Comparison of ENCODE assay signal across 8 mouse cellular contexts in the genomic region with DNA sequence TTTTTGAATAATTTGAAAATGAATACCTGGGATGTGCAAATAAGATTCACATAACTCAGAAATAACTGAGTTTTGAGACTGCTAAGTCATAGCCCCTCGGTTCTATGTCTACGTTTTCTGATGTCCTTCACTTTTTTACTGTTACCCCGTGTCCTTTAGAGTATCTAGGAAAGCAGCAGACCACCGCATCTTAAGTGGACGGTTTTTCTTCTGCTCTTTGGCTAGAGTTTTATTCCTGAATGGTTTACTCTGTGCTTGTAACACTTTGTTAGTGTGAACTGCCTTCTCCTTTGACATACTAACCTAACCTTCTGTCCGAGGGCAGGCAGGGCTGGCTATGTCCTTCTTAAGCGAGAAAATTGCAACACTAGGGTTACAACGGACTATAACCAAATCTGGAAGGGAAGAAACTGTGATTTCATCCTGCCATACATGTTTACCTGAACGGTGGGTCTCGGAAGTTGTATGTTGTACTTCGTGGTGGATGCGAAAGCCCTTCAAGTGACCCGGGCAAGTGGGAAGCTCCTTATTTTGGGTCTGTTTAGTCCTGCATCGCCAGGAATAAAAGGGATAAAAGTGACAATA. TPM values are rescaled to one million over a fixed set of nuclear protein-coding genes. Genes with fewer than 3 reads are reported as not detected.
A peak's percentile ranks its signal among the peaks of the same experiment; 100 is the strongest.
DNase-seq lines count a peak whose midpoint lies in the region; ATAC-seq lines count a peak whose summit lies in the region.

No protein-coding gene starts in this region.

- H3K4me3 ChIP-seq in lung, embryonic 15.5 days: peak overlapping the region; percentile 80
- peak overlapping the region; percentile 93 for H3K4me3 ChIP-seq in forebrain, embryonic 10.5 days
- peak overlapping the region; percentile 88 for H3K4me3 ChIP-seq in neural tube, embryonic 15.5 days (replicated peaks)

- DNase-seq in lung, postnatal 36 days: no peak
- no peak for DNase-seq in forebrain, embryonic 10.5 days (ENCODE audit: extremely low spot score, low spot score)
- peak; percentile 8 for DNase-seq in liver
- no peak for DNase-seq in yolk sac, embryonic 10.5 days (ENCODE audit: low spot score)
- no peak for DNase-seq in frontal cortex, postnatal 10 days (ENCODE audit: low spot score in 2 of 2)
- no peak for DNase-seq in urinary bladder, postnatal 14 days (ENCODE audit: low spot score)

- H3K4me2 ChIP-seq in lung, embryonic 15.5 days: peak overlapping the region; percentile 62
- peak overlapping the region; percentile 66 for H3K4me2 ChIP-seq in neural tube, embryonic 15.5 days

- ATAC-seq in lung, embryonic 15.5 days (ENCODE audit: borderline replicate concordance, extremely low read depth, low FRiP score, low TSS enrichment): no peak
- no peak for ATAC-seq in neural tube, embryonic 15.5 days (ENCODE audit: low FRiP score)

- no peaks in the 10 kb centered on the region for H3K9me3 ChIP-seq in lung, embryonic 15.5 days
- H3K9me3 ChIP-seq in forebrain, embryonic 10.5 days: no peaks in the 10 kb centered on the region
- no peaks in the 10 kb centered on the region for H3K9me3 ChIP-seq in neural tube, embryonic 15.5 days (replicated peaks)

- H3K9ac ChIP-seq in lung, embryonic 15.5 days: peak overlapping the region; percentile 92
- peak overlapping the region; percentile 93 for H3K9ac ChIP-seq in neural tube, embryonic 15.5 days (replicated peaks)

- no peaks in the 10 kb centered on the region for H3K27me3 ChIP-seq in lung, embryonic 15.5 days
- H3K27me3 ChIP-seq in forebrain, embryonic 10.5 days (ENCODE audit: poor library complexity, severe bottlenecking): no peaks in the 10 kb centered on the region
- no peaks in the 10 kb centered on the region for H3K27me3 ChIP-seq in neural tube, embryonic 15.5 days (replicated peaks)

- H3K36me3 ChIP-seq in lung, embryonic 15.5 days: peaks cover 27% of the 10 kb centered on the region
- H3K36me3 ChIP-seq in forebrain, embryonic 10.5 days (replicated peaks): peaks cover 31% of the 10 kb centered on the region
- H3K36me3 ChIP-seq in neural tube, embryonic 15.5 days: peaks cover 23% of the 10 kb centered on the region

- WGBS in lung, embryonic 15.5 days: 3% methylated on average over 14 of the region's 14 CpGs
- WGBS in forebrain, embryonic 10.5 days: 12% methylated on average over 14 of the region's 14 CpGs
- WGBS in neural tube, embryonic 15.5 days: 6% methylated on average over 14 of the region's 14 CpGs

- H3K27ac ChIP-seq in lung, embryonic 15.5 days: peak overlapping the region; percentile 99
- peak overlapping the region; percentile 98 for H3K27ac ChIP-seq in forebrain, embryonic 10.5 days
- H3K27ac ChIP-seq in neural tube, embryonic 15.5 days (replicated peaks): peak overlapping the region; percentile 99

- peaks cover 18% of the 10 kb centered on the region for H3K4me1 ChIP-seq in lung, embryonic 15.5 days
- peaks cover 35% of the 10 kb centered on the region for H3K4me1 ChIP-seq in forebrain, embryonic 10.5 days
- peaks cover 28% of the 10 kb centered on the region for H3K4me1 ChIP-seq in neural tube, embryonic 15.5 days

RNA-seq across cellular contexts. Expression of a gene that starts 0.7 kb away (rescaled TPM):
- polyA plus RNA-seq in lung, embryonic 15.5 days (2015; fragmentation: Nextera tagmentation; extraction: Ambion mirVana): 998 and 1,067 TPM in 2 replicates
- polyA plus RNA-seq in forebrain, embryonic 10.5 days (2016; fragmentation: Nextera tagmentation; extraction: Ambion mirVana): 885 and 915 TPM in 2 replicates
- 719 and 774 TPM in 2 replicates for polyA plus RNA-seq in neural tube, embryonic 15.5 days (2015; fragmentation: Nextera tagmentation; extraction: Ambion mirVana)

RNA-seq across cellular contexts. Expression of a gene that starts 57.4 kb away (rescaled TPM):
- polyA plus RNA-seq in lung, embryonic 15.5 days (2015; fragmentation: Nextera tagmentation; extraction: Ambion mirVana): 3.6 and 3.8 TPM in 2 replicates
- polyA plus RNA-seq in forebrain, embryonic 10.5 days (2016; fragmentation: Nextera tagmentation; extraction: Ambion mirVana): 6.9 and 7.9 TPM in 2 replicates
- polyA plus RNA-seq in neural tube, embryonic 15.5 days (2015; fragmentation: Nextera tagmentation; extraction: Ambion mirVana): 7.0 and 8.1 TPM in 2 replicates
